Mouse (Mus musculus) cerebellum, postnatal 10 days (tissue): ENCODE results near the gene Grk3.

Experiments
- DNase-seq, 2 experiments: peaks; one replicate each; pipeline ENCODE4 v3.0.0; 2021; ENCODE audit warnings: mixed read lengths in 2 of 2

Gene Grk3

DNA sequence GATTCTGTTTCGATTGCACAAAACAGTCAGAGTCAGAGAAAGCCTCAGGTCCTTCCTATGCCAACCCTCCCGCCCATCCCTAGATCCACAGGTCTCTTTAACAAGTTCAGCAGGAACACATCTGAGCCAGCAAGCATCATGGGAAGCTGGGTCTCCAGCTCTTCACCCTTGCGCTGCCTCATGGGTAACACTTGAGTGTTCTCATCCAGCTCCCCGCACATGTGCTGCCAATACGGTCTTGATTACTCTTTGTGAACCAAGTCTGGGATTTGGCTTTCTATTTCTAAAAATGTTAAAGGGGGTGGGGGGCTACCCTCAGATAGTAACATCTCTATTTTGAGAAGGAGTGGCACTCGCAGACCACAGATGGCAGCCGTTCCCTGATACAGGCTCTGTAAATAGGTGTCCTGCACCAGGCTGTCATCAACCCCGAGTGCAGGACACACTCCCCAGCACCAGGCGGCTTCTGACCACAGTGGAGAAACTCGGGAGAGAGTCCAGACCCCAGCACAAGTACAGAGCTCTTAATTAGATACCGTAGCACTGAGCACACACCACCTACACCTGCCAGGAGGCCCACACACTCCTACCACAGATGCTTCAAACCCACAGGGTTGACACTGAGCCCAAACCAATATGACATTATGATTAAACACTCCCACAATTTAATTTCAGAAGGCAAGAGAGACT, 82.6 kb downstream of the Grk3 start:
- no peak for DNase-seq

DNA sequence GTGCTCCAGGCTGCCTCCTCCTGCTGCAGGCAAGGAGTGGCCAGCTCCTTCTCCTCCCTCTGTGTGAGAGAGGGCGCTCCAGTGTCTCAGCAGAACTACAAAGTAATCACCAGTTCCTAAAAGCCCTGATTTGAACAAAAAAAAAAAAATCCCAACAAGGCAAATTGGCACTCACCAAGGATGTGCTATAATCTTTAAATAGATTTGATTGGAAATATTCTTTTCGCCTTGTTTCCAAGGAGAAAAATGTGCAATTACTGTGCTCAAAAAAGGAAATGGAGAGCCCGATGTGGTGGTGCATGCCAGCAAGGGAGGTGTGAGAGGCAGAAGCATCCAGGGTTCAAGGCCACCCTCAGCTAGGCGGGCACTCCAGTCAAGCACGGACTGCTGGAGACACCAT, 83.7 kb downstream of the Grk3 start:
- DNase-seq = no peak

DNA sequence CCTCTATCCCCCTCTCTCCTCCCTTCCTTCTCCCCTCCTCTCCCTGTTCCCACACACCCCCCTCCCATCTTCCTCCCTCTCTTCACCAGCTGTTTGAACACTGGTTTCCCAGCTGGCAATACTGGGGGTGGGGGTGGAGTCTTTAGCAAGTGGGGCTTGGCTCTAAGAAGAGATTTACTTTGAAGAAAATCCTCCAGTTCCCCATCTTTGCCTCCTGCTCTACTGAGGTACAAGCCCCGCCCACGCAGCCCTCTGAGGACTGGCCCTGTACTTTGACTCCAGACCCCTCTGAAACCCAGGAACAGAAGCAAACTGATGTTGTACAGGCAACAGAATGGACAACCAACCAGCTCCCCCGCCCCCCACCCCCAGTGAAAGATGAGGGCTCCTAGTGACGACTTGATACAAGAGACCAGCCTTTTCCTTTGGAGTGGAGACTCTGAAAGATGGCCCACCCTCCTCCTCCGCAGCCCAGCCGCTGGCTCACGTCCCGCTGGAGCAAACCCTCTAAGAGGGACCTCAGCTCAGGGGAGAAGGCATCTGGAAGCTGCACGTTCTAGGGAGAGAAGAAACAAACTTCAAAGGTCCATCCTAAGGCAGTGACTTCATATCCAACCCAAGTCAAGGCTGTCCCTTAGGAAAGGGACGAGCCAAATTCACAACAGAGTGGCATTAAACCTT, 87.2 kb downstream of the Grk3 start:
- DNase-seq = no peak

DNA sequence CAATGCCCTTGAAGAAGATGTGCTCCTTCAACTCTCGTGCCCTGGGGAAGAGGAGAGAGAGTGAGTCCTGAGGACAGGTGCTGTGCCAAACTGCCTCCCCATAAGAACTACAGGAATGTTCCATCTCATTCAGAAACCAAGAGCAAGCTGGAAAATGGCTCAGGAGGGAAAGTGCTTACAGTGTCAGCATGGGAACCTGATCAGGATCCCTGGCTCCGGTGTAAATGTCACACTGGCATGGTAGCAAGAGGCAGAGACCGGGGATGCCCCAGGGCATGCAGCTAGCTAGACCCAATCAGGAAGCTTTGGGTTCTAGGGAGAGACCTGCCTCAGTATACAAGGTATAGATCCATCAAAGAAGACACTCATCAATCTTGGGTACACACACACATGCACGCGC, 90.2 kb downstream of the Grk3 start:
- DNase-seq = no peak

DNA sequence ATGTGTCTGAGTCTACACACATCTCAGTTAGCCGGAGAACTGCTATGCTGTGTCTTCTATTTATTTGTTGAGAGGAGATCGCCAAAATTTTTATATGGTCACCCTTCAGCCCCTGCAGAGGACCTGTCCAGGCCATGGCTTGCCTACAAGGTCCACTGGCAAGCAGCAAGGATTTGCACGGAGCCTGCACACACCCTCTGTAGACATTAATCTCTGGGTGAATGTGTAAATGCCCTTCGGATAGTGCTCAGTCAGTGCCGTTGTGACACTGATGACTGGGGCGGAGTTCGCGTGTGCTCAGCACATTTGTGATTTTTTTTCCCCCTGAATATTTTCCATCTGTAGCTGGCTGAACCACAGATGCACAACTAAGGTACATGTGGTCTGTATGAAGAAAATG, 90.8 kb downstream of the Grk3 start:
- DNase-seq = no peak

DNA sequence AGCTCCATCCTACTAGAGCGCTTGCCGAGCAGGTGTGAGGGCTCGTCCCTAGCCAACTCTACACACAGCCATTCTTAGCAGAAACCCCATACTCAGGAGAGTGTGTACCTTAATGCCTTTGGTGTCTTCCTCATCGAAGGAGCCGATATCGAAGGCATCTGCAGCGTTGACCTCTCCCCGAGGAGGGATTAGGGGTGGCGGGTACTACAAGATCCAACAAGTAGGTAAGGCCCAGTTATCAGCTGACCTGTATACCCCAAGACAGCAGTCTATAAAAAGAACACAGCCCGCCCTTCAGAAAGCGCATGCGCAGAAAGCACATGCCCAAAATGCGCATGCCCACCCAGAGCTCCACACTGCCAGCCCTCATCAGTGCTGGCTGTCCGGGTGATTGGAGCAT, 91.8 kb downstream of the Grk3 start:
- no peak for DNase-seq

DNA sequence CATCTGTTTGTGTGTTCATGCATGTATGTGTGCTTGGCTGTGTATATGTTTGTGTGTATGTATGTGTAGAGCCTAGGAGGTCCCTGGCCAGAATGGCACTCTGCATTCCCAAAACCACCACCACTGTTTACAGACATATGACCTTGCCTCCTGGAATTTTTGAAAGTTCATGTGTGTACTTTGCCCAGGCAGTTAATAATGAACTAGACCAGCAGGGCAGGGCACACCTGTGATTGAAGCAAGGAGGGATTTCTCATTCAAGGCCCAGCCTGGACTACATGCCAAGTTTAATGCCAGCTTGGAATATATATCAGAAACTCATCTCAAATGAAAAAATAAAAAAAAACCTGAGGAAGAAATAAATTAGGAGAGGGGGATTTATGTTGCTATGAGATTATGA, 93.7 kb downstream of the Grk3 start:
- DNase-seq = no peak

DNA sequence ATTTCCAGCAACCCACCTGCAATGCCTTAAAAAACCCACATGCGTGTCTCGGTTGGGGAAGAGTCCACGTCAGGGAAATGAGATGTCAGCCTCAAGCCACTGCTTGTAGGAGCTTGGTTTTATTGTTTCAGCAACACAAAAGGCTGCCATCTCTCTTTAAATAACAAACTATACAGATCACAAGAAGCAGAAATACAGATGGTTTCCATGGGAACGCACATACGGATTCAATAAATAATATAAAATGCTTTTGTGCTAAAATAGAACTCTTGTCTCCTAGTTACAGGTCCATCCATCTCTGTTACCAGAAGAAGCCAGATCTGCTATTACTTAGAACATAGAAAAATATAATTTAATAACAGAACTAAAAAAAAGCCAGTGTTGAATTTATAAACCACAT, 105.2 kb downstream of the Grk3 start:
- DNase-seq = no peak

DNA sequence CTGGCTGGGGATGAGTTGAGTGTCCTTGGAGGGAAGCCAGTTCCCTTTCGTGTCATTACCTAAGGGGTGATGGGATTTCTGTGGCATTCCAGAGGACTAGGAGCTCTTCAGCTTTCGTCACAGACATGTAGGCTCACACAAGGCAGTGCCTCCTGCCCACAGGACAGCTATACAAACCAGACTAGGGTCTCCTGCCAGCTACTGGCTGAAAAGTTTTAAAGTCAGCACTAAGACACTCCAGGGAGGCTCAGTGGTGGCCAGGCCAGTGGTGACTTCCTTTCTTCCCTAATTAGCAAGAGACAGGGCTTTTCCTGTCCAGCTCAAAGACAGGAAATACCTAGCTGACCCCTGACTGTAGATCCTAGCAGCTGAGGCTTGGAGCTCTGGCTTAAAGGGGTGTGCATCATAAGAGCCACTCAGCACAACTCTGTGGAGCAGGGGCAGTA, 107.4 kb downstream of the Grk3 start:
- no peak for DNase-seq

DNA sequence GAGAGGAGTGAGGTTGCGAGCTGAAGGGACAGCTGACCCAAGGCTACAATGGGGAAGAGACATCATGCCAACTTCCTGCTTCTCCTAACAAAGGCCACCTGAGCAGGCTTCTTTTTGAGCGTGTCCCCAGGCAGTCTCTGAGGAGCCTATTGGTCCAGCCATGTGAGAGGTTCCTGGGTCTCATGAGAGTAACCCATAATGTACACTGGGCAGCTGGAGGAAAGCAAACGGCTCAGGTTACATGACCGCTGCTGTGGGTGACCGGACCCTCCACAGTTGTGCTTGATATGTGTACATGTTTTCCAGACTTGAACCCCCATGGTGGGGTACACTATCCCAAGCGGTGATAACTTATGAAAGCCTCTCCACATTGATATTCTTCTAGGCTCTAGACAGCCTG, 108.1 kb downstream of the Grk3 start:
- no peak for DNase-seq

DNA sequence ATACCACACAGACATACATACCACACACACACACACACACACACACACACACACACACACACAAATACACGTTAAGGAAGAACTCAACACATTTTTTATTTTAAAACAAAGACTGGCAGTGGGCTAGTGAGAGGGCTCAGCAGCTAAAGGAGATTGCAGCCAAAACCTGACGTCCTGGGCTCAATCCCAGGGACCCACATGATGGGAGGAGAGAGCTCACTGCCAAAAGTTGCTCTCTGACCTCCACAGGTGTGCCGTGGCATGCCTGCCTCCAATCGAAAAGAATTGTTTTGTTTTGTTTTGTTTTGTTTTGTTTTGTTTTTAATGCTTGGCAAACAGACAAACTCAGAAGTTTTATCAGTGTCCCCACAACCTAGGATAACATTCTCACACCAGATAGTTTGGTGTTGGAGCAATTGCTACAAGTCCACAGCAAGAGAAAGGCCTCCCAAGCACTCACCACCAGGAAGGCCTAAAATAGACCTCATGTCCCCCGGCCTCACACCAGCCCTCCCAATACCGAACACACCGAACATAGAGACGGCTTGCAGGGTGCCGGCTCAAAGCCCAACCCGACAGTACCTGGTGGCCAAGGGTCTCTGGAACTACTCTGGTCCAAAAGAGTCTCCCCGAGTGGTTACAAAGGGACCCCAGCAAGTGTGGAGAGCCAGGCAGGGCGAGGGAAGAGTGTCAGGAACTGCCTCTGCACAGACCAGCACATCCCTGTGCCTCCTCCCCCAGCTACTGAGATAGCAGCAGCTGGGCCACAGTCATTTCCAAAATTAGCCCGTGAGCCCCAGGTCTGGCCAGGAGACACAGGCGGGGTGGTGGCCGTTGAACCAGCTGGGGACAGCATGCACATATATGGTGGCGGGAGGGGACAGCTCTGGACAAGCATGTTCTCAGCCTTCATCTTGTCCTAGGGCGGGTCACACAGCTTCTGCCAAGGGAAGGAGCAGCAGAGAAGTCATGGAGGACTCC, 119.6 kb downstream of the Grk3 start, which contains the start of gene Myo18b:
Myo18b (minus strand) TSS at position 689 of the 981 bp plus-strand sequence.
- DNase-seq = peak in 1 of 2 experiments; percentile 35

DNA sequence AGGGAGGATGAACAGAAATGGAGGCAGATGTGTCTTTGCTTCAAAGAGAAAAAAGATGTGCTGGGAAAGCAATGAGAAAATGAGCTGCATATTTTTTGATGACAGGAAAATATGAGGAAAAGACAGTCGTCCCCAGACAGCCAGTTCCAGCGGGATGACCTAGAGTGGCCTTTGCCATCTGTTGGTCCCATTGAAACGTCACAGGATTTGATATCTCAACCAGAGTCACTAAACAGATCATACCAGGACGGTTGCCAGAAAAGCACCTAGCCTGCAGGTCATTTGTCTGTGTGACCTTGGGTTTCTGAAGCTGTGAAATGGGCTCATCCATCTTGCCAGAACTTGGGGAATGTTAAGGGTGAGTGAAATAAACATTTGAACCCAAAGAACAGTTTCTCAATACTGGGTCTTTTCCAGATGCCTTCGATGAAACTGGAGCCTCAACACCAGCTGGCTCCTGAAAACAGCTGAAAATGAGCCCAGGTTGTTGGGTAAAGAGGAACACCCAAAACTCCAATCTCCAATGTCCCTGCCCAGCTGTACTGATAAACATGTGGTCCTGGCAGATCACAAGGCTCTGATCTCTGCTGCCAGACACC, 122.0 kb downstream of the Grk3 start:
- no peak for DNase-seq

DNA sequence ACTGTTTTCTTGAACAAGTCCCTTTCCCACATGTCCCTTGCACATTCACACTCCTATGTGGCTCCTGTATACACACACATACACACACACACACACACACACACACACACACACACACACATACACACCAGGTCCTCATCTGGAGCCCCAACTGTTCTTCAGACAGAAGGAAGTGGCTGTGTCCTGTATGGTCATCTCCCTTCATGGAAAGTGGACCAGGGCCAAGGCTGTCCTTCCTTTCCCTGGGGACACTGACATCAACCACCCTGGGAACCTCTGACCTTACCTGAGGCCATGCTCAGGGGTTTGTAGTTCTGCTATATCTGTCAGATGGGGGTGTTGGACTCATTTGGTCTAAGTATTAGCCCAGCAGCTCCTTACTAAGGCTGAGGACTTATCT, 123.2 kb downstream of the Grk3 start:
- no peak for DNase-seq

DNA sequence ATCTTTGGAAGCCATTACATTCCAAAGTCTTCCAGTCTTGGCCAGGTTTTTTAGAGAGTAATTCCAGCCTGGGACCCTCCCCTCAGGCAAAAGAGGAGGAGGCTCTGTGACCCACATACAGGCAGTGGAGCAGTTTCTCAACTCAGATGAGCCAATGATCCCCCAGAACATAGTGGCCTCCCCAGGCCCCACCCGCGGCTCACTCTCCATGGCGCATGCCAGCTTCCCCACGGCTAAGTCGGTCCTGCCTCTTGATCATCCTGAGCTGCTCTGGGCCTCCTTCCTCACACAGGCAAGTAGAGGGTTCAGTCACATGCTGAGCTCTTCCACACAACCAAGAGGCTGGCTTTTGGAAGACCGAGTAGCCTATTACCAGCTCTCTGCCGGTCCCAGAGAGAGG, 126.9 kb downstream of the Grk3 start:
- DNase-seq = no peak

DNA sequence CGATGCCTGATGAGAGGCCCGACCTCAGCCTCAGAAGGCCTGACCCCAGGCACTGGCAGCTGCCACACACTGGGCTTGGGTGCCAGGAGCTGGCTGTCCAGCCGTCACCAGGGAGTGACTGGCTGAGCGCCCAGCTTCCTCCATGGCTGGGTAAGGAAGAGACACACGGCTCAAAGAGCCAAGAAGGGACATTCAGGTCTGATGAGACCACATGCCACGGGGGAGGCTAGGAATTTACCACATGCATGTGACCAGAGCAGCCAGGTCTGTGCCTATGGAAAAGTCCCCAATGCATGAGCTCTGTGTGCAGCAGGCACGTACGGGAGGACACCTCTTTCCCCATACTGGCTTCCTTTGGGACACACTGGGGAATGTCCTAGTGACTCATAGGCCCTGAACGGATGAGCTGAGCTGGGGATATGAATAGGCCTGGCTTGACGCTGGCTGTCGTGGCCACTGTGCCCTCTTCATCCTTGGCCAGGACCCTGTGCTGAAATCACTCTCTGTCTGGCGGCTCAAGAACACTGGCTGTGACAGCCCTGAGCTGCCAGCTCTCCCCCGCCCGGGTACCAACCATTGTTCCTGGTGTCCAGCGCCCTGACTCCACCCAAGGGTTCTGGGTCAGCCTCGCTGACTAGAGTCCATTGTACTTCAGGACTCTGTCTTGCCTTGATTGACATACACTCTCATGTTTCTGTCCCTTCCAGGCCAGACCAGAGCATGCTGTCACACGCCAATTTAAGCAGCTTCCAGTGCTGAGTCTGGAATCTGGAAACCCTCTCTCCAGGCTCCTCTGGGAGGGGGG, 128.7 kb downstream of the Grk3 start:
- peak; percentile 86 to 91 for DNase-seq

DNA sequence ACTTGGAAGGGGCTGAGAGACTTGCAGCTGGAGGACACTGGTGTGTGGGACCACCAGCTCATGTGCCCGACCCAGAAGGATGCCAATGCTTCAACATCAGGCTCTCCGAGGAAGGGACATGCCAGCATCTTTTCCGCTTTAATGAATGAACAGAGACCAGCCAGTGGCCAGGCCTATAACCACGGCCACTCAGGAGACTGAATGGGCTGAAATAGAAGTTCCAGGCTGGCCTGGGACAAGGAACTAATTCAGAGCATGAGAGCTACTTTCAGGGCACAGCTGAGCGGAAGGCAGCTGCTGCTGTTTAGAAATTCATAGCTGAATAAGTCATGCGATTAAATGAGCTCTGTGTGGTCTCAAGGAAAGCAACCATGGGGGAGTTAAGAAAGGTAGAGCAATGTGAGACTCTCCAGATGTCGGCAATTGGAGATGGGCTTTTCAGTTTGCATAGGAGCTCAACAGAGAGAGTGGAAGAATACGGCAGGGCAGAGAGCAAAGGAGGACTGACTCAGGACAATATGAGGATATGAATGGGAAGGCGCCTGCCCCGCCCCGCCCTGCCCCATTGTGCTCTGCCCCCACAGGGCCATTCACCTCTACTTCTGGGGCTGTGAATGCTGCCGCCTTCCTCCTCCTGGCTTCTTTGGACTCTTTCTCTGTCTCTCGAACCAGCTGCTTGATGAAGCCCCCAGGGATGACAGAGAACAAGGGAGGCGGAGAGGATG, 138.0 kb downstream of the Grk3 start:
- DNase-seq = peak in 1 of 2 experiments; percentile 30

DNA sequence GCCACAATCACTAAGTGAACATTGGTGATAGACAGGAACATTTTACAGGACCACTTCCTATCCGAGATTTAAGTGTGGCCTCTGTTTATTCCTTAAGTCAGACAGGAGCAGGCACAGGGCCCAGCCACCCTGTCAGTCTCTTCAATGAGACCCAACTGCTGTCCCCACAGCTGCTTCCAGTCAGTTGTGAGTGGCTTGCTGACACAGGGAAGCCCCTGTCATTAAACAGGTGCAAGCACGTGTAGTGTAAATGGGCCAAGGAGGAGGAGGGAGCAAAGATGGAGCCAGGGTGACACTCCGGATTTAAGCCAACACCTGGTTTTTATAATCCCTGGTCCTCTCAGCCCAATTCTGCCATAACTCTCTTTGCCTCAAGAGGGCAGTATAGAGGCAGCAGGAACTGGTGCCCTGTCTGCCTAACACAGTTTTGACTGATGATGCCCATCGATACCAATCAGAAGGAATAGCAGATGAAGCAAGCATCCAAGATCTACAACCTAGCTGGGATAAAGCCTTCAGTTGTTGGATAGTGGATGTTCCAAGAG, 138.7 kb downstream of the Grk3 start:
- peak; percentile 81 to 87 for DNase-seq

DNA sequence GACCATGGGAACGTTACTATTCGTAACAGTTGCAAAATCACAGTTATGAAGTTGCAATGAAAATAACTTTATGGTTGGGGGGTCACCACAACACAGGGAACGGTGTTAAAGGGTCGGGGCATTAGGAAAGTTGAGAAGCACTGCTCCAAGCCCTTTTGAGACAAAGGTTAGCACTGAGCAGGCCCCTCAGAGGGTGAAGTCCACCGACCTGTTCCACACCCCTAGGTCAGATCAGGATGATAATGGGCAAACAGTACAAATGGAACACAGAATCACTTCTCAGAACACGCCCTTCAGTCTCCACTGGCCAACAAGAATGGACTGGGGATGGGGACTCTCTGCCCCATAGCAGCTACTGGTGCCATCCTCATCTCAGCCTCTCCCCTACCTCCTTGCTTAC, 142.6 kb downstream of the Grk3 start:
- no peak for DNase-seq

DNA sequence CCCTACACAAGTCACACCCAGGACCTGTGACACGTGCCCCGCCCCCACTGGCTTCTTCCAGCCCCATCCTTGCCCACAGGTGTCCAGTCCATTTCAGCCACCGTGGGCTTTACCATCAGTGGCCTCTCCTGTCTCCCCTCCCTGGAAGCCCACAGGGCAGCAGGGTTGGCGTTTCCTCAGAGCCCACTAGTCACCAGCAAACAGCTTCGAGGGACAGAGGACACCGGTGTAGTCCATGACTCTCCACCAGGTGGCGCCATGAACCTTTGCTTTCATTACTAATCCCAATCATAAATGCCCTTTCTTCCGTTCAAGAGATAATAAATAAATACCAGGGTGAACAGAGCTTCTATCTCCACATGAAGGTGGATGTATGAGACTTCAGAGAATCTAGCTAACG, 144.9 kb downstream of the Grk3 start:
- DNase-seq = peak; percentile 92 to 94

DNA sequence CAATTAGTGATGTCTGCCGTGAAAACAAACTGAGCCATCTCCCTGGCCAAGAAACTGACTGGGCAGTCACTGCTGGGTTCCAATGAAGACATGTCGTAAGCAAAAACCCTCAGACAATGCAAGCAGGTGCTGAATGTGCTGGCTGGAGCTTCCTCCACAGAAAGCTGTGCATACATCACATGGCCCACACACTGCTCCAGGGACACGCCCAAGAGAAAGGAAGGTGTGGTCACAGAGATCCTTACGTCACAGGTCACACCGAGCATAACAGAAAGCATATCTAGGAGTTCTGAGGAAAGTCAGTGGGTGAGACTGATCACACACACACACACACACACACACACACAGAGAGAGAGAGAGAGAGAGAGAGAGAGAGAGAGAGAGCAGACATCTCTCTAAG, 147.0 kb downstream of the Grk3 start:
- no peak for DNase-seq
